Mouse (Mus musculus): ENCODE results near the gene Nanos3.

The Nanos3 gene

DNA sequence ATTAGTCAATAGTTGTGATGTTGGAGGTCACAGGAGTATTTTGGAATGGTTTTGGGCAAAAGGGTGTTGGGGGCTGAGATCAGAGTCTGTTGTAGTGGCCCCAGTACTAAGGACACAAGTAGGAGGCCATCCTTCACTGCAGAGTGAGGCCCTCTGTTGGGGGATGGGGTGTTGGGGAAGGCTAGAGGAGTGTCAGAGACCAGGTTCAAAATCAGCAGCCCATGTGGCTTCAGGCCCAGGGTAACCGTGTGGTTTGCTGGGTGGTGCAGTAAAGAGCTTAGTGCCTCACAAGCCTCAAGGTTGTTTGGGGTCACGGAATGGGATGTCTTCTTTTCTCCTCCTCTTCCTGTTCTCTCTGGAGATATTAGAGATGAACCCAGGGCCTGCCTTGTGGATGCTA, 58.3 kb downstream of the Nanos3 start:
- no peak for DNase-seq (ENCODE audit: low read depth)

DNA sequence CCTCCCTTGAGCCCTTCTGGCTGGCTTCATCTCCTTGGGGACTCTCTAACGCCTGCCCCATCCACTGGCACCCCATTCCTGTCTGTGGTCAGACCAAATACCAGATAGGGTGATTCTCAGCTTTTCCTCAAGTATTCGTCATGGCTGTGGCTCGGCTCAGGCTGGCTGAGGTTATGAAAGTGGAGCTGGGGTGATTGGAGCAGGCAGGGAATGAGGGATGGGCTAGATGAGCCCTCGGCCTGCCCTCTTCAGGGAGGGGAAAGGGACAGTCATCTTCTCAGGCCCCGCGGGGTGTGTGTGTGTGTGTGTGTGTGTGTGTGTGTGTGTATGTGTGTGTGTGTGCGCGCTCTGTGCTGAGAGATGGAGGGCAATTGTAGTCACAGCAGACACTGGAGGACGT, 59.4 kb downstream of the Nanos3 start, which contains the start of gene Podnl1:
Gene Podnl1, plus strand, starts transcription at position 334 of the 400 bp plus-strand sequence.
- peak; percentile 94 for DNase-seq (ENCODE audit: low read depth)
